Mouse (Mus musculus) ES-CJ7 (cell line): Measurements from ENCODE around the gene Olr1.

Source experiments
- DNase-seq: peaks from one replicate; pipeline ENCODE4 v3.0.0; 2011; ENCODE audit warnings: low read depth, low spot score

Olr1 gene

DNA sequence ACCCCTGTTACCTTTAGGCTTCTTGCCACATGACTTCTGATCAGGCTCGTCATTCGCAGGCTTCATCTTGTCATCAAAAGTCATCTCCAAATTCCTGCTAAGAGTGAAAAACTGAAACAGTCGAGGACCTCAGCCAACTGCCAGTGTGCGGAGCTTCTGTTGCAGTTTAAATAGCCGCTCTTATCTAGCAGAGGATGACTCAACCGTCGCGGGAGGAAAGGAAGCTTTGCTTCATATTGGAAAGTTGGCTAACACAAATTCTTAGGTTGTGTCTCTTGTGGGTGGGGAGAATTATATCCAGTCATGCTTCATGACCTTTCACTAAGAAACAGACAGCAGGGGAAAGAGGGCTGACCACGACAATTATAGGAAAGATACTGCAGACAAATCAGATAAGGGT, at the start of gene Olr1:
Gene Olr1 (minus strand): TSS at position 142 of the 400 bp plus-strand sequence.
- no peak for DNase-seq

DNA sequence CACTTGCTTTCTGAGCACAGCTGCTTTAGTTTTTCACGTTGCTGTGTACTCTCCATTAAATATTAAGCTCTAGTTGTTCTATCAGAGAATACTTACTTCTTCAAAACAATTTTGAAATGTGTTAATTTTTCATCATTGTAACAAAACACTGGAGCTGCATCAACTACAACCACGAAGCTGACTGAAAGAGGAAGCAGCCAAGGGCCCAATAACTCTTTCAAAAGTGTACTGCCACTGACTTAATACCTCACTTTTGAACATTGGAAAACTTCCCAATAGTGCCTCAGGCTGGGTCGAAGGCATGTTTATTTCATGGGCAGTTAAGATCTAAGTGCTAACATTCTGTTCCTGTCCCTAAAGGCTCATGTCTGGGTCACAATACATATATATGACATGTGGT, 41.0 kb upstream of the Olr1 start:
- no peak for DNase-seq

DNA sequence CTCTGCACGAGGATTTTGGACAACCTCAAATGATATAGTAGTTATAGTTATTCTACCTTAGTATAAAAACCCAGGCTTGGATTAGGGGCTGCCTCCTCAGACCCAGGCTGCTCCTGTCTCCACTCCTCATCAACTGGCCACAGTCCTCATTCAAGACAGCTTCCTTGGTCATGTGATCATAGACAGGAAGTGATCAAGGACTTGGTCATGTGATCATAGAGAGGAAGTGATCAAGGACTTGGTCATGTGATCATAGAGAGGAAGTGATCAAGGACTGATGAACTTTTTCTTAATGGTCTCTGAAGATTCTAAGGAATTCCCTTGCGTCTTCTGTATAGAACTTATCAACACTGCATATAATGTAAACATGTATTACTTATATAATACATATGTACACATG, 40.3 kb upstream of the Olr1 start:
- DNase-seq: no peak

DNA sequence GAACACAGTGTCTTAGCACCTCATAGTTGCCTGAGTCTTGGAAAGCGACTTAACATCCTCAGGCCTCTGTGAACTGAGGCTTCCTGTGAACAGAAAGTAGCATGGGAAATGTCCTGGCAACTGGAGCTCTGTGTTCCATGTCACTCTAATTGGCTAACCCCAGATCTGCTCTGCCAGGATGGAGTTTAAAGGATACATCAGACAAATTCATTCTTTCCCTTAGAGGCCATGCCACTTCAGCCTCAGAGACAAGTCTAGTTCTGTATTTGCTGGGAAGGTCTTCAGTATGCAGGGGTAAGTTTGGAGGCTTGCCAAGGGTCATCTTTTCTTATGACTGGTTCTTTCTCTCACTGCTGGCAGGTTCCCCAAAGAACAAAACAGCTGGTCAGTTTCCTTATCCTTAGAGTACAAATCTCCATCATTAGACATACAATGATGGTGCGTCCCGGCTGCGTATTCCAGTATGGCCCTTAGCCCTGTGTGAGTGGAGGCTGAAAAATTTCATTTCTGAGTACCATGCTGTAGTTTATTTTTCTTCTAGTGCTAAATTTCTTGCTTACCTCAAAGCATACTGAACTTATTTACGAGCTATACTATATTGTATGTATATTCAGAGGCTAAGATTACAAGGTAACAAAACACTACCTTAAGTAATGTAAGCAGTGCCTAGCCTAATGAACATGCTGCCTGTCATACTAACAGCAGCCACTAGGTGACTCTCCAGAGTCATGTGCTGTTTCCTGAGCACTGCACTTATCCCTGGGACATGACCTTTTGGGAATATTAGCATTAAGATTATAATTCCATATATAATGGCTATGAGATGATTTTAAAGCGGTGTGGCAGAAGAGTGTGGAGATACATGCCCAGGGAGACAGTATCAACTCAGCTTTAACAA, 37.0 kb upstream of the Olr1 start:
- peak; percentile 73 for DNase-seq

DNA sequence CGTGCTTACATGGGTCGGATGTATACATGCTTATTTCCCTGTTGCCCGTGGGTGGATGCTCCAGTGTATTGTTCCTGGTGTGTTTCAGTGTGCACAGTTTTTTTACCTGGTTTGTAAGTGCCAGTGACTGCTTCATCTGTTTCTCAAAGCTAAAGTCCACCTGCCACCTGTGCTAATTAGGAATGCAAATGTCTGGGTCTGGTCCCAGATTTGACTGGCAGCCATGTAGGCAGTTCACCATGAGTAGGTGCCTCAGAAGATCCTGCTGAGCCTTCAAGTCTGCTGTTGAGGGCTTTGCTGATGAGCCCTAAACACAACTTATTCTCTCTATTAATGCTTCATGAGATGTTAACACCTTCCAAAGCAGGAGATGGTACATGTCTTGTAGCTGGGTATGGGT, 35.6 kb upstream of the Olr1 start:
- DNase-seq: no peak

DNA sequence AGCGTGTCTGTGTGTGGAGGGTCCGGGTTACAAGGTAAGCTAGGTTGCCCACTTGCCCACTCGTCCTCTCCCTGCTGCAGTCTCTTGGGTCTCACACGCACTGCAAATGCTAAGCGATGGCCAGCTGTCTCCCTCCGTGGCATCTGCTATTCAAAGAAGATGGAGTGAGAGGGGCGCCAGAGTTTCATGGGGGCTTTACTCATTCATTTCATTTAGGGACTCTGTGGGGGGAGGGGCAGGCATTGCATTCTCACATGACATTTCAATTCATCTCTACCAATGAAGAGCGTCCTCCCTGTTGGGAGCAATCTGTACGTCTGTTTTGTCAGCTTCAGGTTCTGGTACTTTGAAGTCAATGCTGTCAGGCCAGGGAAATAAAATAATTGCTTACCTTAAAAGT, 35.0 kb upstream of the Olr1 start:
- DNase-seq: no peak

DNA sequence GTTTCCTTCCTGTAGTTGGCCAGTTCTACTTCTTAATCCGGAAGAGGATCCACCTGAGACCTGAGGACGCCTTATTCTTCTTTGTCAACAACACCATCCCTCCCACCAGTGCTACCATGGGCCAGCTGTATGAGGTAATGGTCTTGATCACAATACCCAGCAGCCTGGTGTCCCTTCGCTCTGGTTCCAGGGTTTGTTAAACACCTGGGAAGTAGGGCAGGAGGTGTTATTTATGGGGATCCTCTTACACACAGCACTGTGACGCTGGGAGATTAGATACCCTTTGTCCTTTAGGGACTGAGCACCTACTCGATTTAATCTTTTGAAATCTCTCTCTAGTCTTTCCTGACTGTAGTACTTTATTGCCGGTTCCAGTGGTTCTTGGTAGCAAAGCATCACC, 31.6 kb upstream of the Olr1 start:
- no peak for DNase-seq

DNA sequence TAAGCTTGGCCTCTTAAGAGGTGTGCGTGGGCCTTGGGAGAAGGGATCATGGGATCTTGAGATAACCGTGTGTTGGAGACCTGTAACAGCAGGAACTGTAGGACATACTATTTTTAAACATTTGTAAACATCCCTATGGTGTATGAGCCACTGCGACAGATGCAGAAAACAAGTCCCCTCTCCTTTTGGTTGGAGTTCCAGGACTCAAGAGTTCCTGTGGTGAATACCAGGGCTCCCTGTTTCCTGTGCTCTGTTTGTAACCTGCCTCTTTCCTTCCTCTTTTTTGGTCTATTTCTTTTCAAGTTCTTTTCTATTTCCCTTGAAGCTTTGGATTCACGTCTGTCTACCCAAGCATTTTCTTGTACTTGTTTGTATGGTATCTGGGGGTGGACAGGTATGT, 28.8 kb upstream of the Olr1 start:
- DNase-seq: no peak

DNA sequence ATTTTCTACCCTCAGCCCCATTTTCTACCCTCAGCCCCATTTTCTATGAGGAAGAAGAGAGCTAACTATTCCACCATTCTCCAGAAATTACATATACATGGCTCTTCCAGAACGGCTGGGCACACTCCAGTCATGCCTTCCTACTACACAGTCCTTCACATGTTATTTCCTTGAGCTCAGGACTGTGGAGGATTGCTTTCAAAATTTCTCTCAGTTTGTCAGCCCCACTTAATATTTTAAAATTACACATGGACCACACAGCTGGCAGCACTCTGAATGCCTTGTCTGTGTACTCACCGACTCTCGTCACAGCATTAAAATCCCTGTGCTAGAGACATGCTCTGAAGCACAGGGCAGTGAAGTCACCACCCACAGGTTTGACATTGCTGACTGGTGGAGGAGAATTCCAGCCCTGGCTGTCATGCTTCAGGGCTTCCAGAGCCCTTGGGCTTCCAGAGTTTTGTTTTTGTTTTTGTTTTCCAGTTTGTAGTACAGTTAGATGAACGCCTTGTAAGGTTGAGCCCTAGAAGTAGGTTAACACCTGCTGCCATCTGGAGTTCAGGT, 27.7 kb upstream of the Olr1 start:
- no peak for DNase-seq

DNA sequence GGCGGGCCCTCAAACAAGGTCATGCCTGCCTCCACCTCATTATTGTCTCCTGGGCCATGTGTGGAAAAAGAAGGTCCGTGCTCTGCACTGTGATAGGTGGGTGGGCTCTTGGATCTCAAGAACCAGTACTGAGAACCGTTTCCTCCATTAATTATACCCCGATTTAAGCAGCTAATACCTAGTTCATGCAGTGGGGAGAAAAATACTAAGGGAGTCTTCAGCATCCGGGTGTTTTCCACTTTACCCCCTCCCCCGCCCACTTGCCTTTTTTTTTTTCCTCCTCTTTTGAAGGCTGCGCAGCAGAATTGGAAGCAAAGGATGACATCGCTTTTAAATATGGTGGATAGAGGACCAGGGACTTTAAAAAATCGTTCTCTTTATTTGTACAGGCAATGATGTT, 27.1 kb upstream of the Olr1 start:
- peak; percentile 11 for DNase-seq

DNA sequence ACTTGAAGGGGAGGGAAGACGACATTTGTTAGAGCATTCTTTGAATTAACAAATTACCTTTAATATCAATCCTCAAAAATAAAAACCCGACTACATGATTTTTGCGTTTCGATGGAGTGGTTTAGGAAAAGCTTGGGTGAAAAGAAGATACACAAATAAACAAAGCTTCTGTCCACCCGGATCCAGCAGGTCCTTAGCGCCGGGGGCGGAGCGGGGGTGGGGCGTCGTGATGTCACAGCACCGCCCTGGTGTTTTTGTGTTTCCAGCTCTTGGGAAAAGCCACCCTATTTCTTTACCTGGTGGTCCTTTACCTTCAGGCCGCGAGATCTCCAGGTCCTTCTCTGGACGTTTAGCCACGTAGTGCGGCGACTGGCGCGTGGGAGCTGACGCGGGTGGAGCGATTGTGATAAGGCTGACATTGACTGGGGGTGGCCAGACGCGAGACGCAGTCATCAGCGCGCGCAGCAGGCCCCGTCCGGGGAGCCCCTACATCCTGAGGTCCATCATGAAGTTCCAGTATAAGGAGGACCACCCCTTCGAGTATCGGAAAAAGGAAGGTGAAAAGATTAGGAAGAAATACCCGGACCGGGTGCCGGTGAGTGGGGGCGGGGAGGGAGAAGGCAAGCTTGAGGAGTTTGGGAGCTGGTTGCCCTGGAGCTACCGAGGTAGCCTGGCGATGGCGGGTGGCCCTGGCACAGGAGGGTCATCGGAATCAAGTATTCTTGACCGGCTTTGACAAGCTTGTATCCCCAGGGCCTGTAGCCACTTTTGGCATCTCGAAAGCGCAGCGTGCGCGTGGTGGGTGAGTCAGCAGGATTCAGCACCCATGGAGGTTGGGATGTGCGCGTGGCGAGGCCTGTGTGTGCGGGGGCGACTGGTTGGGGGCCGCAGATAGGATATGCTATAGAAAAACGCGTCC, 26.2 kb upstream of the Olr1 start, which contains the start of gene Gabarapl1:
Gene Gabarapl1 (plus strand): TSS at position 219 of the 919 bp plus-strand sequence.
- DNase-seq: peak; percentile 77

DNA sequence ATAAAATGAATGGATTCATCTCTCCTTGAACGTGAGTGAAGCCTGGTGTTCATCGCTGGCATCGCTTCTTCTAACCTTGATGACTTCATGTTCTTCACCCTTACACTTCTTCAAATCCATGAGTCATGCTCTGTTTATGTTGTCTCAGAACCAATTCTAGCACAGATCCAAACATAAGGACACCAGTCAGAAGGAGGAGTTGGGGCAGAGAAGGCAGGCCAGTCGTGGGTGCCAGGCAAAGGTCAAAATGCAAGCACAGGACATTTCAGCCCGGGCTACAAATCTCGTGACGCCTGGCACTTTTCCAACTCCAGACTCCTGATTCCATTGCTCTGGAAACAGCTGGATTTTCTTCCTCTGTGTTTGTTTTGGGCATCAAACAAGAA, 25.6 kb upstream of the Olr1 start:
- DNase-seq: peak; percentile 64

DNA sequence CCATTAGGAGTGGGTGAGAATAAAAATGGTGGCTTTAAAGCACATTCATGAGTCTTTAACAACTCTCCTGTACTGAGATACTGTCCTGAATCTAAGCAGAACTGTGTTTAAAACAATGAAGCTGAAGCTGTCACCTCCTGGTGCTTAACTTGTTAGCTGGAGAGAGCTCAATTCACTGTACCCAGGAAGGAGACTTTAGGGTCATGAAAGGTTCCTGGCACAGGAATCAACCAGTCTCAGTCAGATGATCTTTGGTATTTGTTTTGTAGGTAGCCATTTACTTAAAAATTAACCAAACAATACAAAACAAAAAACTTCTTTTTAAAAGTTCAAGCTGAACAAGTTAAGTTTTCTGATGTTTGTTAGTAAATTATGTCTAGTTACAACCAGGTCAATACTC, 23.3 kb upstream of the Olr1 start:
- DNase-seq: no peak

DNA sequence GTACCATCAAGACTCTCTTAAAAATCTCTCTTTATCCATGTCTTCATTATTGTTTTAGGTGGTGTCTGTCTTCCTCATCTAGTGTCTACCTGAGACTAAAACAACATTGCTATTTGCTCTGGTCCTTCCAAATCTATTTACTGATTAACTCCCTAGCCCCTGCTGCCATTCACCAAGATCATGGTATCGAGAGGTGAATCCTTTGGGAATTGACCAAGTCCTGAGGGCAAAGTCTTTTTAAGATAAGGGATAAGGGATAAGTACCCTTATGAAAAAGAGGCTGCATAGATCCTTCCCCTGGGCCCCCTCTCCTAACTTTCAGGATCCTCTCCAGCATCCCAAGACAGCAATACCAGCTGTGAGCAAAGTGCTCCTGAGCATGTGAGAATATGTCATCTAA, 22.6 kb upstream of the Olr1 start:
- no peak for DNase-seq

DNA sequence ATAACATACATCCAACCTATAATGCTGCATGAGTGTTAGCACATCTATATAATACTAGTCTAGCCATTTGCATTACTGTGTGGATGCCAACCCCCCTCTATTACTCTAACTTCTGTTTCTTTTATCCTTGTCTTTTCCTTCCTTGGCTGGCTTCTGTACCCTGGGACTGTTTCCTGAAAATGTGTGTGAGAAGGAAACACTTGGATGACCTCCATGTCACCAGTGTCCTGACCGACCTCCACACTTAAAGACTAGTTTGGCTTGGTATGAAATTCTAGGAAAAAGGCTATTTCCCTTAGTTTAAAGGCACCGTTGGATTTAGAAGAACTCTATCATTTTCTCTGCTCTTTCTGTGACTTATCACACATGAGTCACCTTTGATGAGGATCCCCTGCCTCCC, 20.5 kb upstream of the Olr1 start:
- DNase-seq: no peak

DNA sequence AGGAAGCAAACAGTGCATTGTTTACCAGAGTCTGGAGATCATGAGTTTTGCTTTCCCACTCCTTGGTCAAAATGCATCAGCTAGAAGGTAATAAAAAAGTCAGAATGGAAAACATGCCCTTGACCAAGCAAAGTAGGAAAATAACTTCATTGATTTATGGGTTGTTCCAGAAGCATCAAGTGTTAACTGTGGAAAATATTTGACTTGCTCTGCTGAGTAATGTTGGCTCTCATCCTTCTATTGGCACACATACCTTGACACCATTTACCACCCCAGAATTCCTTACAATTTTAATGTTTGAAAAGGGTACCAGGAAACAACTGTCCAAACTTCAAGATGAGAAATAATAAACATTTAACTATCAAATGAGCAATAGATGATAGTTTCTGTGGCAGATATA, 19.1 kb upstream of the Olr1 start:
- DNase-seq: no peak

DNA sequence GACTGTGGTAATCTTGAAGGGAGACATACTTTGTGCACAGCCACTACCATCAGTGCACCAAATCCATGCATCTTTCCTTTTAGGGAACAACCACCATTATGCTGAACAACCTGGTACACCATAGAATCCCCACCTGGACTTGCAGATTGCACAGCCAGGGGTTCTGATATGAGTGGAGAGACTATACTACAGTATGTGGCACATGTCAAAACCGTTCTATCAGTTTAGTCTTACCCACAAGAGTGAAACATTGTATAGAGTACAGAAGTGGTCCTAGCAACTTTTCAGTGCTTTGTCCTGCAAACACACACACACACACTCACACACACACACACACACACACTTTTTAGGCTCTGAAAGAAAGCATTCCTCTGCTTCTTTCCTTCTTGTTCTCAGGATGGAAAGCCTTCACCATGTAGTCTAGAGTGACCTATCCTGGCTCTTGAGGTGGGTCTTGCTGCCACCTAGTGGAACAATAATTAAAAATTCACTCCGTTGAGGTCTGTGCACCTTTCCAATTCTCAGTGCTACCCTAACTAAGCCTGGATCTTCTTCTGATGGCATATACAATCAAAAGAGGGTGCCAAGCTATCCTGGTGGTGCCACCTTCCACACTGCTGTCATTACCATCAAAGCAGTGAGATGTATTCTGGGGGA, 10.9 kb upstream of the Olr1 start:
- peak; percentile 46 for DNase-seq

DNA sequence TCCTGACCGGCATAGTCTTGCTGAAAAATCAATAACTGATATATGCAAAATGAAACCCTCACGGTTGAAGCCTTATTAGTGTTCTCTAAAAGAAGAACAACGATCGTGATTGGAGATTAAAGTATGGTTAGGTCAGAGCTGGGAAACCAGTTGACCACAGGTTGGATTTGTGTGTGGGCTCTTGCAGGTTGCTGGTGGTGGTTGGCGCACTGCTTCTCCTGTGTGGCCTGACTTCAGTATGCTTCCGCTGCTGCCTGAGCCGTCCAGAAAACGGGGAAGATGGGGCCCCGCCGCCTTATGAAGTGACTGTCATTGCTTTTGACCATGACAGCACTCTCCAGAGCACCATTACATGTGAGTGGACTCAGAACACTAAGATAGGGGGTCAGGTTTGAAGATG, 9.4 kb upstream of the Olr1 start:
- DNase-seq: no peak

DNA sequence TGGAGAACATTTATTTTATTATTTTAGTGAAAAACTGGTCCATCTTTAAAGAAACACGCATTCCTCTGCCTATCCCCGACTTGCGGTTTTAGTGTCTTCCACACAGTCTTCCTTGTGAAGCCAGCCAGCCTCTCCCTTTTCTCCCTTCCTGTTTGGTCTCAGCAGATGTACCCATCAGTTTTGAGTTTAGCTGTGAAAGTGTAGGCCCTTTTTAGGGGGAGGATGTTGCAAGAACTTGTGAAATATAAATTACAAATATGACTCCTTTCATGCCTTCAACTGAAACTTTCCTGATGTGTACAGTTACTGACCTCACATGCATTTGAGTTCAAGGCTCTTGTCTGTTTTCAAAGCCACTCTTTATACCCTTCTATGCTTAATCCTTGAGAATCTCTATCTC, 8.1 kb upstream of the Olr1 start:
- no peak for DNase-seq

DNA sequence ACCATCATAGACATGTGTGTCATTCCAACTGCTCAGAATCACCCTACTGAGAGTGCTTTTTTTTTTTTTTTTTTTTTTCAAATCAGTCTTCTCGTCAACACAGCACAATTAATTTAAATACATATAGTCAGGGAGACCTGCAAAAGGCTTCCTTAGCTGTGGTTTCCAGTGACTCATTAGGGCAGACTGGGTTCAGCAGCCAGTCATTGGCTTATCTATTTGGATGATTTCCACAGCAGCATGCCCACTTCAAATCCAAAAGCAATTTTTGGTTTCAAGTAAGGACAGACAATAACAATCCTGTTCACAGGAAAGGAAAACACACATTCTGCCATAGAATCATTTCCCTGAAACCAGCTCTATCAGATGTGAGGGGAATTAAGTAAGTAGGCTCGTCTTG, 7.4 kb upstream of the Olr1 start:
- DNase-seq: no peak

DNA sequence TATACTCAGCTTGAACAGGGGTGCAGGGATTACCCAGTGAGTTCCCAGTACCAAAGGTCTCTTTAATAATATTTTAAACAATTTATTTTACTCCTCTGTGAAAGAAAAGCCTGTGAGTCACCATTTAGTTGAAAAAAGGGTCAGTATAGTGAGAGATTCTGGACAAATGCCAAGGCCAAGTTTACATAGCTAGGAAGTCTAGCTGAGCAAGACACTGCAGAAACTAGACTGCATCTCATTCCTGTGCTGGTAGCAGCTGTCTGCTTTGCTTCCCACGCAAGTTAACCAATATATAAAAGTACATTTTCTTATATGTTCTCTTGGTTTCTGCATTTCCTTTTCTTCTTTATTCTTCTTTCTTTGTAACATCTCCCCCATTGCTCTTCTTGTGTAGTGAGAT, 6.4 kb upstream of the Olr1 start:
- DNase-seq: no peak

DNA sequence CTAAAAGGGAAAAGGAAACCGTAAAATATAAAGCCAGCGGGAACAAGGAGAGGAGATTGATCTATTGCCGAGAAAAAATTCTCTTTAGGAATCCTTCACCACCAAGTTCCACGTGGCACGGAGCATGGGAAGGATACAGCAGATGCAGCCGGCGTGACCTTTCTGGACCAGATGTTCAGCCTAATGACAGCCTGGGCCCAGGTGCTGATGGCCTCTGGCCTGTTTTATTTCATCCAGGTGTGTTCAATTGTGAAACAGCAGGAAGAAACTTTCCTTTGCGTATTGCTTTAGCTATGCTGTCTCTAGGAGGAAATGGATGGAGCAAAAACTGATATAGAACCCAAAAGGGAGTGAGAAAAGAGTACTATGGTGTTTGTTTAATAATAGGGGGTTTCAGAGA, 5.9 kb upstream of the Olr1 start:
- DNase-seq: no peak
